Mouse (Mus musculus) spleen, adult 10 weeks (tissue): ENCODE measurements around the gene Sgpp2. TPM values are rescaled to one million over a fixed set of nuclear protein-coding genes. Genes with fewer than 3 reads are reported as not detected.

Experiments used
- polyA plus RNA-seq: library from polyadenylated mRNA; stranded (reverse); fragments of 350-450 nt; fragmentation: Illumina TruSeq; extraction: RNeasy Lipid Tissue Mini Kit (QIAGEN cat#74804); gene quantifications from one replicate; pipeline ENCODE4 v1.2.3, GENCODE M21; 2015; ENCODE audit warnings: low replicate concordance; ENCODE audit not compliant: insufficient read depth

Sgpp2 gene
- not detected for polyA plus RNA-seq

GRCm38 (mm10) chr1:78310021-78310752, at the start of gene Sgpp2:
TSS of gene Sgpp2 (plus strand) at chr1:78310345.

Other genes with a start within 250 kb of the Sgpp2 start
- not detected for gene Pax3, start 113.2 kb upstream of the Sgpp2 start, polyA plus RNA-seq
- gene Farsb, start 178.6 kb downstream of the Sgpp2 start, polyA plus RNA-seq = 77.9 TPM
- gene Mogat1, start 200.6 kb downstream of the Sgpp2 start, polyA plus RNA-seq = 0.62 TPM
- 0.25 TPM for gene BC035947, start 201.8 kb downstream of the Sgpp2 start, polyA plus RNA-seq